7 mouse cellular contexts compared by ENCODE assay signal in genomic region chr3:137622895-137623580, GRCm38 (mm10). TPM values are rescaled to one million over a fixed set of nuclear protein-coding genes. Genes with fewer than 3 reads are reported as not detected.
A peak's percentile ranks its signal among the peaks of the same experiment; 100 is the strongest.
ATAC-seq and TF ChIP-seq lines count a peak whose summit lies in the region.

No protein-coding gene starts in this region.

- H3K9ac ChIP-seq in forebrain, embryonic 12.5 days: peak overlapping the region; percentile 56
- H3K9ac ChIP-seq in intestine, embryonic 16.5 days (ENCODE audit: low read depth, low read length): peak overlapping the region; percentile 61; the same call in 1 of the 2 replicates

- TF ChIP-seq CTCF in olfactory bulb, adult 2 months (IDR thresholded peaks at IDR 0.05; ENCODE audit: insufficient read depth, low read depth, low read length): no peak

- H3K9me3 ChIP-seq in megakaryocyte, embryonic 14.5 days: peaks cover 18% of the 10 kb centered on the region
- H3K9me3 ChIP-seq in forebrain, embryonic 12.5 days: no peaks in the 10 kb centered on the region
- no peaks in the 10 kb centered on the region for H3K9me3 ChIP-seq in intestine, embryonic 16.5 days (ENCODE audit: control insufficient read depth, low read length)

- H3K4me3 ChIP-seq in megakaryocyte, embryonic 14.5 days (replicated peaks): peak overlapping the region; percentile 90
- peak overlapping the region; percentile 52 for H3K4me3 ChIP-seq in forebrain, embryonic 12.5 days (replicated peaks)
- peak overlapping the region; percentile 72 for H3K4me3 ChIP-seq in intestine, embryonic 16.5 days (ENCODE audit: low read length)
- H3K4me3 ChIP-seq in olfactory bulb, adult 2 months (ENCODE audit: insufficient read depth, low read depth, low read length): peak overlapping the region; percentile 36

- no peak overlapping the region for H3K27ac ChIP-seq in forebrain, embryonic 12.5 days
- no peak overlapping the region for H3K27ac ChIP-seq in intestine, embryonic 16.5 days (ENCODE audit: low read length)
- 0 out of 2 replicates have a peak overlapping the region, but pooled peaks have one; percentile 7 for H3K27ac ChIP-seq in olfactory bulb, adult 2 months (ENCODE audit: insufficient read depth, low read depth, low read length)

- peaks cover 14% of the 10 kb centered on the region for H3K4me1 ChIP-seq in megakaryocyte, embryonic 14.5 days
- peaks cover 29% of the 10 kb centered on the region for H3K4me1 ChIP-seq in forebrain, embryonic 12.5 days
- peaks cover 4% of the 10 kb centered on the region; the same call in 1 of the 2 replicates for H3K4me1 ChIP-seq in intestine, embryonic 16.5 days (ENCODE audit: control insufficient read depth, insufficient read depth, low read length)
- H3K4me1 ChIP-seq in olfactory bulb, adult 2 months (ENCODE audit: control insufficient read depth, insufficient read depth, low read length): peaks cover 17% of the 10 kb centered on the region

- TF ChIP-seq POLR2A in olfactory bulb, adult 2 months (IDR thresholded peaks at IDR 0.05; ENCODE audit: insufficient read depth, low read depth, low read length): no peak

- no peaks in the 10 kb centered on the region for H3K36me3 ChIP-seq in megakaryocyte, embryonic 14.5 days (replicated peaks; ENCODE audit: low read length)
- no peaks in the 10 kb centered on the region for H3K36me3 ChIP-seq in forebrain, embryonic 12.5 days (replicated peaks)
- H3K36me3 ChIP-seq in intestine, embryonic 16.5 days (ENCODE audit: control insufficient read depth, insufficient read depth, low read length): no peaks in the 10 kb centered on the region

- H3K4me2 ChIP-seq in forebrain, embryonic 12.5 days: peak overlapping the region; percentile 82
- H3K4me2 ChIP-seq in intestine, embryonic 16.5 days (ENCODE audit: low read depth, low read length): peak overlapping the region; percentile 95

- 33% methylated on average over 14 of the region's 14 CpGs for WGBS in forebrain, embryonic 12.5 days
- 45% methylated on average over 14 of the region's 14 CpGs for WGBS in intestine, embryonic 16.5 days
- 25% methylated on average over 14 of the region's 14 CpGs for WGBS in olfactory bulb, adult 2 months

- no peak for ATAC-seq in megakaryocyte, adult 5-6 weeks (ENCODE audit: poor library complexity, severe bottlenecking)
- ATAC-seq in forebrain, embryonic 12.5 days (ENCODE audit: low FRiP score): peak; percentile 15; the same call in 1 of the 2 replicates
- peak; percentile 27; the same call in 1 of the 2 replicates for ATAC-seq in intestine, embryonic 16.5 days
- no peak for ATAC-seq in frontal cortex, adult (ENCODE audit: low TSS enrichment)
- no peak for ATAC-seq in CD4-positive, CD25-positive, alpha-beta regulatory T cell, adult 4 months

- peaks cover 35% of the 10 kb centered on the region for H3K27me3 ChIP-seq in megakaryocyte, embryonic 14.5 days (replicated peaks)
- peaks cover 16% of the 10 kb centered on the region for H3K27me3 ChIP-seq in forebrain, embryonic 12.5 days
- H3K27me3 ChIP-seq in intestine, embryonic 16.5 days (replicated peaks; ENCODE audit: control insufficient read depth, insufficient read depth, low read length): no peaks in the 10 kb centered on the region

RNA-seq across cellular contexts. Expression of gene Ddit4l, which starts 1.6 kb away (rescaled TPM):
- not detected in 2 replicates for polyA plus RNA-seq in megakaryocyte, embryonic 14.5 days (2012; ENCODE audit: insufficient read depth, low replicate concordance)
- not detected in 2 replicates for total RNA-seq in megakaryocyte, adult 5-6 weeks (2015)
- total RNA-seq in megakaryocyte, adult 5-6 weeks (2017): not detected in 2 replicates
- 9.9 and 12.7 TPM in 2 replicates for polyA plus RNA-seq in forebrain, embryonic 12.5 days (2016; fragmentation: Nextera tagmentation; extraction: Ambion mirVana)
- 2.9 and 3.0 TPM in 2 replicates for polyA plus RNA-seq in intestine, embryonic 16.5 days (2015; fragmentation: Nextera tagmentation; extraction: Ambion mirVana)
- polyA plus RNA-seq in olfactory bulb, adult 2 months (2012; ENCODE audit: insufficient read depth, insufficient read length, low replicate concordance, missing spikeins): not detected in 2 replicates
- polyA plus RNA-seq in CD4-positive, CD25-positive, alpha-beta regulatory T cell, adult 4 months (2017; shearing (Covaris generic)): not detected

RNA-seq across cellular contexts. Expression of gene Gm21962, which starts 48.3 kb away (rescaled TPM):
- polyA plus RNA-seq in megakaryocyte, embryonic 14.5 days (2012; ENCODE audit: insufficient read depth, low replicate concordance): not detected in 2 replicates
- not detected in 2 replicates for total RNA-seq in megakaryocyte, adult 5-6 weeks (2015)
- total RNA-seq in megakaryocyte, adult 5-6 weeks (2017): not detected in 2 replicates
- polyA plus RNA-seq in forebrain, embryonic 12.5 days (2016; fragmentation: Nextera tagmentation; extraction: Ambion mirVana): not detected in 2 replicates
- not detected in 2 replicates for polyA plus RNA-seq in intestine, embryonic 16.5 days (2015; fragmentation: Nextera tagmentation; extraction: Ambion mirVana)
- not detected in 2 replicates for polyA plus RNA-seq in olfactory bulb, adult 2 months (2012; ENCODE audit: insufficient read depth, insufficient read length, low replicate concordance, missing spikeins)
- not detected for polyA plus RNA-seq in CD4-positive, CD25-positive, alpha-beta regulatory T cell, adult 4 months (2017; shearing (Covaris generic))

Comparison
In these comparisons a context has a peak if more than half of its experiments do, and no peak if none do; other contexts are left out.
1. H3K4me3 ChIP-seq: peak in every context shown above with its lines; median percentile 90 in megakaryocyte, embryonic 14.5 days; 72 in intestine, embryonic 16.5 days; 52 in forebrain, embryonic 12.5 days; 36 in olfactory bulb, adult 2 months.
2. ATAC-seq: peak in forebrain, embryonic 12.5 days (single experiment) and intestine, embryonic 16.5 days (single experiment); none in megakaryocyte, adult 5-6 weeks (single experiment), frontal cortex, adult (single experiment) and CD4-positive, CD25-positive, alpha-beta regulatory T cell, adult 4 months (single experiment).